Mouse (Mus musculus) stomach, postnatal 0 days (tissue): ENCODE data around the gene Nup160.

ENCODE experiments used
- CTCF ChIP-seq: IDR thresholded peaks from 2 replicates; pipeline ENCODE4 v1.5.1; 2016; ENCODE audit warnings: antibody characterized with exemption, low read depth, mild to moderate bottlenecking, moderate library complexity
- EP300 ChIP-seq: optimal IDR thresholded peaks from 2 replicates; pipeline ENCODE3; 2016; ENCODE audit warnings: antibody characterized with exemption

DNA sequence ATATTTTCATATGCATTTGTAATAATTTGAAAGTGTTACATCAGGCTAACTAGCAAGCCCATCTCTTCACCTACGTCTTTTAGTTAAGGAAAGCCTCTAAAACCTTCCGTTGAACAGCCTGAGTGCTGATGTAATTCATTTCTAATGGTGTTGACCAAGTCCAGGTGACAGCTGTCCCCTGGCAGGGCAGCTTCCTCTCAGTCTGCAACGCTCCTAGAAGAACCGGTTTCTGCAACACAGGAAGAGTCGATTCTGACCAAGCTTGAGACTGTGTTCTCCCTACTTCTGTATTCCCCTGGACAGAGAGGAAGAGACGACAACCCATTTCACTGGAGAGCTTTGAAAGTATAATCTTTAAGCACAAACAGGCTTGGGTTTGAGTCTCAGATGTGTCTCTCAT lies 21.6 kb upstream of the Nup160 start:
- no peak for TF ChIP-seq CTCF
- no peak for TF ChIP-seq EP300
